Mouse (Mus musculus) limb, embryonic 13.5 days (tissue): ENCODE measurements around the gene 1700010B08Rik. TPM values are rescaled to one million over a fixed set of nuclear protein-coding genes. Genes with fewer than 3 reads are reported as not detected.

ENCODE experiments used
- ATAC-seq: fragments of 200-750 bp; cut with Nextera tagmentation; 2 replicates; pipeline ENCODE4 v1.8.0; 2017; ENCODE audit warnings: low read depth, moderate number of reproducible peaks, moderate TSS enrichment; ENCODE audit not compliant: low FRiP score
- H3K27ac ChIP-seq: fragments of 300-500 bp; sonication (generic); 2 replicates; pipeline ENCODE4 v1.5.1; 2015; ENCODE audit warnings: inconsistent platforms, mild to moderate bottlenecking, moderate library complexity
- H3K27me3 ChIP-seq: fragments of 300-500 bp; sonication (generic); 2 replicates; pipeline ENCODE4 v1.6.1; 2015; ENCODE audit warnings: mild to moderate bottlenecking, inconsistent platforms
- H3K36me3 ChIP-seq: fragments of 300-500 bp; sonication (generic); 2 replicates; pipeline ENCODE4 v1.6.1; 2015; ENCODE audit warnings: inconsistent platforms, mild to moderate bottlenecking, moderate library complexity
- H3K4me1 ChIP-seq: fragments of 300-500 bp; sonication (generic); 2 replicates; pipeline ENCODE4 v1.6.1; 2015; ENCODE audit warnings: inconsistent platforms
- H3K4me2 ChIP-seq: fragments of 300-500 bp; sonication (generic); replicated peaks from 2 replicates; pipeline ENCODE4 v1.6.1; 2015; ENCODE audit warnings: inconsistent platforms, mild to moderate bottlenecking, moderate library complexity
- H3K4me3 ChIP-seq: fragments of 300-500 bp; sonication (generic); 2 replicates; pipeline ENCODE4 v1.5.1; 2015; ENCODE audit warnings: moderate library complexity, mild to moderate bottlenecking, inconsistent platforms
- H3K9ac ChIP-seq: fragments of 300-500 bp; sonication (generic); 2 replicates; pipeline ENCODE4 v1.6.1; 2015; ENCODE audit warnings: mild to moderate bottlenecking, inconsistent platforms
- H3K9me3 ChIP-seq: fragments of 300-500 bp; sonication (generic); 2 replicates; pipeline ENCODE4 v1.6.1; 2016; ENCODE audit warnings: inconsistent platforms
- WGBS: fragments of 180-500 bp; shearing (Covaris S2); methylation state at CpG from one replicate; pipeline ENCODE4 v1.1.7; 2015; 5-methylcytosine and 5-hydroxymethylcytosine counted together
- microRNA-seq: library from miRNA; unstranded; fragments of <30 nt; microRNA quantifications from one replicate; pipeline ENCODE4, GENCODE M21; 2016
- polyA plus RNA-seq: library from polyadenylated mRNA; unstranded; fragments of >200 nt; fragmentation: Nextera tagmentation; extraction: Ambion mirVana; gene quantifications from 2 replicates; pipeline ENCODE4 v1.2.1, GENCODE M21; 2015

Gene 1700010B08Rik
- polyA plus RNA-seq, 1 experiment from 2014 or later: not detected

DNA sequence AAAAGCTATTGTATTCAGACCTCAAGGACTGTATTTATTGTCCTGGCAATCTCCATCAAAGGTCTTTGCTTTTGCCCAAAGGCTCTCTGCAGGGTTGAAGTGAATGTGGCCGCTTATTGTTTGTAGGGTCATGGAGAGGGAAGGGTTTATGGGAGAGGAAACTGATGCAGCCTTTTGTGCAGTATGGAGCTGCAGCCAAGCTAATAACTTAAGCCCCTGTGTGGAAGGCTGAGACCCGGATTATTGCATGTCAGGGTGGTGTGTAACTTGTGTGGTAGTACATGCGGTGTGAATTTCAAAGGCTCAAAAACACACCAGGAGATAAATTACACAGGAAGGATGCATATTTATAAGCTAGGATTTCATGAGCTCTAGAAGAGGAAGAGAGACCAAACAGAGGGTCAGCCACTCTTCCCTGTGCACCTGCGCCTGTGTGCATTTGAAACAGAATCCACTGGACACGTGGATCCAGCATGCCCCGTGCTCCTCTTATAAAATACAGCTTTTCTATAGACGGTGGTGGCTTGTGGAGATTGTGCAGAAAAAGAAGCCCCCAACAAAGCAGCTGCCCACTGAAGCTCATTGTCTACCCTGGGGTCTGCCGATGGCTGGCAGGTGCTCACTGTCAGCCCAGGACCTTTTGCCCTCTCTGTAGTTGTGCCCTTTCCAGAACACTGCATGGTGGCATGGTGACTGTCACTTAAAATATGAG, 36.4 kb downstream of the 1700010B08Rik start:
- Histone ChIP-seq H3K9me3 (no peaks in the 10 kb centered on the region), H3K4me3 (no peak overlapping the region), H3K27ac (peak overlapping the region; percentile 44; the same call in 1 of the 2 replicates), H3K9ac (no peak overlapping the region), H3K4me1 (peaks cover 15% of the 10 kb centered on the region), H3K4me2 (no peak overlapping the region), H3K27me3 (no peaks in the 10 kb centered on the region), H3K36me3 (no peaks in the 10 kb centered on the region)
- 66% methylated on average over 8 of the region's 8 CpGs for WGBS
- no peak for ATAC-seq

DNA sequence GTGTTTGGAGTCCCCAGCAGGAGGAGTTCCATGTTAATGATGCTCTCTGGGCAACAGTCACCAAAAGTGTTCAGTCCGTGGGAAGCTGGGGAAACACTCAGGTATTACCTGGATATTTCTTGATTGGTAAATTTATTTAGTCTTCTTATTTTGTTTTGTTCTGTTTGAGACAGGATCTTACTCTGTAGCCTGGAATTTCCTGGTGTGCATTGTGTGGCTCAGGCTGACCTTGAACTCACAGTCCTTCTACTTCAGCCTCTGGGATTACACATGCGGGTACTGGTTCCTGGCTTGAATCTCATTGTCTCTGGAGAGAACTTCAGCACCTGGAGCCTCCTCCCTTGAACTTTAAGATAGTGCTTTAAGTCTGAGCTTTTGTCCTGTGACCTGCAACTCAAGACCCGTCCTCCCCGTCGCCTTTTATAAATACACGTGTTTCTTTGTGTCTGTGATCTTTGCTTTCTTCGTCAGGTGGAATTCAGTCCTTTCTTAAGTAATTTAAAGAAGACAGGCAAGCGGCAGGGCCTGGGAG, 38.5 kb downstream of the 1700010B08Rik start:
- Histone ChIP-seq H3K4me2 (no peak overlapping the region), H3K9ac (no peak overlapping the region), H3K36me3 (peaks cover 9% of the 10 kb centered on the region; the same call in 1 of the 2 replicates), H3K27ac (no peak overlapping the region), H3K27me3 (no peaks in the 10 kb centered on the region), H3K4me1 (peaks cover 20% of the 10 kb centered on the region), H3K9me3 (no peaks in the 10 kb centered on the region), H3K4me3 (no peak overlapping the region)
- no peak for ATAC-seq
- 69% methylated on average over 8 of the region's 8 CpGs for WGBS

DNA sequence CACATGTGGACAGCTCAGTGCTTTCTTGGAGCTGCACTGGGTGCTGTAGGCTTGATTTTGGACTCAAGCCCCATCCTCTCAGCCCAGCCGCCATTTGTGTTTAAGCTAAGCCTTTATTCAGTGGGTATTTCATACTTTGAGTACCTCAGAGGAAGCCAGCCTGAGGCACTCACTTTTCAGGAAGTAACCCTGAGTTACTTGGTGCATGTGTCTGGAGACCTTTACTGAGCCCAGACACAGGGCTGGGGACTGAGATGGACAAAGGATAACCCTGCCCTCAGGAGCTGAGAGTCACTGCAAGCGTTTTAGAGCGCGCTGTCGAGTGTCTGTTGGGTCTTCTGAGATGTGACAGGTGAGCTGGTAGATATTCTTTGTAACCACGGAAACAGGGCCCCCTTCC, 41.4 kb downstream of the 1700010B08Rik start:
- Histone ChIP-seq H3K4me1 (peaks cover 29% of the 10 kb centered on the region), H3K27me3 (no peaks in the 10 kb centered on the region), H3K9ac (no peak overlapping the region), H3K36me3 (peaks cover 22% of the 10 kb centered on the region), H3K4me3 (no peak overlapping the region), H3K27ac (no peak overlapping the region), H3K9me3 (no peaks in the 10 kb centered on the region), H3K4me2 (no peak overlapping the region)
- WGBS: 89% methylated on average over 6 of the region's 6 CpGs
- ATAC-seq: no peak

DNA sequence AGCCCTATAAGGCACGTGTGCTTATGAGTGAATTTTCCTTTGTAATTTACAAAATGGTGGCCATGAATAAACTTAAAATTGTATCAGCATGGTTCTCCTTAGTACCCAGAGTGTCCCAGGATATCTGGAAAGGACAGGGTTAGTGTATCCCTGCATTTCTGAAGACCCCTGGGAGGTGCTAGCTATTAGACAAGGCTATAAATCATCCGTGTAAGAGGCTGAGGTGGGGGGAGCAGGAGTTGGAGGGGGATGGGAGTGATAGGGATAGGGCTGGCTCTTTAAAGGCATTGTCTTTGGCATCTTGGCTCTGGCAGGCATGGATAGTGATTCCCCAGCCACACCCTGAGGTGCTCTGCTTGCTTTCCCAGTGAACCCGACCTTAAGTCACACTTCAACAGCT, 45.4 kb downstream of the 1700010B08Rik start:
- Histone ChIP-seq H3K36me3 (peaks cover 36% of the 10 kb centered on the region), H3K27me3 (no peaks in the 10 kb centered on the region), H3K4me3 (no peak overlapping the region), H3K4me2 (no peak overlapping the region), H3K9ac (no peak overlapping the region), H3K4me1 (peaks cover 34% of the 10 kb centered on the region), H3K9me3 (no peaks in the 10 kb centered on the region), H3K27ac (no peak overlapping the region)
- WGBS: 43% methylated on average over 3 of the region's 3 CpGs
- no peak for ATAC-seq

DNA sequence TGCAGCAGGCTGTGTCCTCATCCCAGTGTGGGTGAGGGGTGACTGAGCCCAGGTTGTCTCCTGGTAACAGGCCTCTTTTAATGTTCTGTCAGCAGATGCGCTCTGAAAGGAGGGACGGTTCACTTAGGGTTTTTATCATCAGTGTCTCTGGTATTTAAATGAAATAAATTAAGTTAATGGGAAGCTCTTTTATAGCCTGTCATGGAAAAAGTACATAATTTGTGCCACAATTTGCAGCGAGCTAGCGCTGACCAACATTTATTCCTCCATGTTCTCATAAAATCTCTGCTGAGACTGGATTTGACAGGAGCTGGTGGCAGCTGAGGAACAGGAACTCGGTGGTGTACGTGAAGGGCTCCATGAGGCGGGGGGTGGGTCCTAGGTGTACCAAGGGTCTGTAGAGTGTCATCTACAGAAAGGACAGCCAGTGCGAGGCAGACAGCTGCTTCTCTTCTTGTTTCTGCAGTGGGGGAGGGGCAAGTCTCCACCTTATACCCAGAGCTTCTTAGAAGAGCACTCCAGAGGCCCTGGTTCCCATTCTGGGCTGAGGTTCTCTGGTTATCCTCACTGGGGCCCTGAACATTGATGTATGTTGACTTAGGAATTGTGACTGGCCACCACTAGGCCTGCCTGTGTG, 48.9 kb downstream of the 1700010B08Rik start:
- Histone ChIP-seq H3K9ac (no peak overlapping the region), H3K4me1 (peaks cover 48% of the 10 kb centered on the region), H3K36me3 (peaks cover 35% of the 10 kb centered on the region), H3K27ac (no peak overlapping the region), H3K4me2 (no peak overlapping the region), H3K4me3 (no peak overlapping the region), H3K27me3 (no peaks in the 10 kb centered on the region), H3K9me3 (no peaks in the 10 kb centered on the region)
- 54% methylated on average over 8 of the region's 8 CpGs for WGBS
- ATAC-seq: no peak

DNA sequence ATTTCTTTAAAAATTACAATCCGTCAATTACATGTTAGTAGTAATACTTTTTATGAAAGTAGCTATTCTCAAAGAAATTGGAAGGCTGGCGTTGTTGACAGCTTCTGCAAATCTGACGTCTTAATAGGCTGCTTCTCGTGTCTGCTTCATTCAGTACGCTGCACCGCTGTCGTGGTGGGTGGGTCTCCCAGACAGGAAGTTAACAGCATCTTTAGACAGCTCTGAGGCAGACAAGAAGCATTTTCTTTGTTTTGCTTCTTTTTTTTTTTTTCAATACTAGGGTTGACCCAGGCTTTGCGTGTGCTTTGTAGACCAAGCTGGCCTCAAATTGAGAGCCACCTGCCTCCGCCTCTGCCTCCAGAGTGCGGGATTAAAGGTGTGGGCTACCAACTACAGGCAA, 50.0 kb downstream of the 1700010B08Rik start:
- H3K4me2 ChIP-seq: no peak overlapping the region
- no peaks in the 10 kb centered on the region for H3K9me3 ChIP-seq
- peaks cover 51% of the 10 kb centered on the region for H3K4me1 ChIP-seq
- H3K36me3 ChIP-seq: peaks cover 32% of the 10 kb centered on the region
- 76% methylated on average over 10 of the region's 10 CpGs for WGBS
- H3K27me3 ChIP-seq: no peaks in the 10 kb centered on the region
- no peak overlapping the region for H3K4me3 ChIP-seq
- no peak overlapping the region for H3K9ac ChIP-seq
- no peak overlapping the region for H3K27ac ChIP-seq
- no peak for ATAC-seq

DNA sequence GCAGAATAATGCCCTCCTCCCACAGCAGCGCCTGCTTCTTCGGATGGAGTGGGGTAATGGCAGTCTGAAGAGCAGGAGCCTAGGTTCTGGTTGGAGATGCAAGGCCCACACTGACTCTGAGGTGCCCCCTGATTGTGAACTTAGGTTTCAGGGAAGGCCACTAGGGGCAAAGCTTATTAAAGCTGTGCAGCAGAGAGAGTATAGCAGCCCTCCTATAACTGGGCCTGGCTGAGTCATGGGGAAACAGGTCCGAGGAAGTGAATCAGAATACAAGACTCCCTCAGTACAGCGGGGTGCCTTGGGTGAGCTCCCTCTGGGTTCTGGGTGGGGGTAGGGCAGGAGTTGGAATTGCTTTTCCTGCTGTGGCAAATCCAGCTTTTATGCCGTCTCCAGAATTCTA, 51.4 kb downstream of the 1700010B08Rik start:
- Histone ChIP-seq H3K9ac (no peak overlapping the region), H3K4me3 (no peak overlapping the region), H3K27ac (no peak overlapping the region), H3K4me2 (no peak overlapping the region), H3K4me1 (peaks cover 50% of the 10 kb centered on the region), H3K36me3 (peaks cover 28% of the 10 kb centered on the region), H3K27me3 (no peaks in the 10 kb centered on the region), H3K9me3 (no peaks in the 10 kb centered on the region)
- peak; percentile 7; the same call in 1 of the 2 replicates for ATAC-seq
- 69% methylated on average over 5 of the region's 5 CpGs for WGBS

Small RNAs within 50 kb of the gene (microRNA-seq; reads per million reads assigned to microRNA genes)
- not detected for gene Mir6340

Other genes with a start within 250 kb of the 1700010B08Rik start
- not detected in 2 replicates for gene 1700021F07Rik, start 196.8 kb upstream of the 1700010B08Rik start, polyA plus RNA-seq
- gene Ankrd60, start 141.1 kb upstream of the 1700010B08Rik start, polyA plus RNA-seq: not detected in 2 replicates
- gene Rab22a, start 59.7 kb upstream of the 1700010B08Rik start, polyA plus RNA-seq: 39.4 and 46.4 TPM in 2 replicates
- 10.2 and 11.0 TPM in 2 replicates for gene Vapb, start 18.1 kb downstream of the 1700010B08Rik start, polyA plus RNA-seq